Mouse (Mus musculus): ENCODE measurements around the gene Scamp4. TPM values are rescaled to one million over a fixed set of nuclear protein-coding genes. Genes with fewer than 3 reads are reported as not detected.
A peak's percentile ranks its signal among the peaks of the same experiment; 100 is the strongest.

Scamp4 gene
- polyA plus RNA-seq, 1 experiment from 2014 or later, result 41.9 TPM

DNA sequence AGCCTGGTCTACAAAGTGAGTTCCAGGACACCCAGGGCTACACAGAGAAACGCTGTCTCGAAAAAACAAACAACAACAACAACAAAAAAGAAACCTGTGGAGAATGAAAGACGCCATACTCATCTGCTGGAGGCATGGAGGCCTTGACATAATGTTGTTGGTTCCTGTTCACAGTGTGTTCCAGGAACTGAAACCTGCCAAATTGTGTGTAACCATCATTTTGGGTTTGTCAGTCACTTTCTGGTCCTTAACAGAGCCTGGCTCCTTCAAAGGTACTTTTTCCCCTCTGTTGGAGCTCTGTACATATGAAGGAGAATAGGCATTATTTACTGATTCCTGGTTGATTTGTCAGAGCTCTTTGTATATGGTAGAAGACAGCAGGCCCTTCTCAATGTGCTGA lies 9.2 kb downstream of the Scamp4 start:
- Histone ChIP-seq H3K9ac (no peak overlapping the region), H3K36me3 (replicated peaks) (peaks cover 85% of the 10 kb centered on the region), H3K4me1 (replicated peaks) (peaks cover 39% of the 10 kb centered on the region), H3K9me3 (replicated peaks) (no peaks in the 10 kb centered on the region), H3K27ac (replicated peaks) (no peak overlapping the region), H3K4me2 (no peak overlapping the region), H3K4me3 (replicated peaks) (no peak overlapping the region), H3K27me3 (no peaks in the 10 kb centered on the region)
- ATAC-seq (ENCODE audit: insufficient read depth), result no peak
- 82% methylated on average over 3 of the region's 3 CpGs for WGBS (ENCODE audit: insufficient replicate concordance)

DNA sequence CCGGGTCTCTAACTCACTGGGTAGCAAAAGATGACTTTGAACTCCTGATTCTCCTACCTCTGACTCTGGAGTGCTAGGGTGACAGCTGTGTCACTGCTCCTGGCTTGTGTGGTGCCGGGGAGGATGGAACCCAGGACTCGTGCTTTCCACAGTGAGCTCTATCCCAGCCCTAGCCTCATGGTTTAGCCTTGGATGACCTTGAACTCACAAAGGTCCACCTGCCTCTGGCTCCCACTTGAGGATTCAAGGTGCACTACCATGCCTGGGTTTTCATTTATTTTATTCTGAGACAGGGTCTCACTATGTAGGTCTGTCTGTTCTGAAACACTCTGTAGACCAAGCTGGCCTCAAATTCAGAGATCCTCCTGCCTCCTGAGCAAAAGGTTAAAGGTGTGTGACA lies 11.1 kb downstream of the Scamp4 start:
- Histone ChIP-seq H3K4me2 (no peak overlapping the region), H3K9ac (no peak overlapping the region), H3K9me3 (replicated peaks) (no peaks in the 10 kb centered on the region), H3K4me3 (replicated peaks) (no peak overlapping the region), H3K27ac (replicated peaks) (no peak overlapping the region), H3K27me3 (no peaks in the 10 kb centered on the region), H3K4me1 (replicated peaks) (peaks cover 28% of the 10 kb centered on the region), H3K36me3 (replicated peaks) (peaks cover 66% of the 10 kb centered on the region)
- WGBS (ENCODE audit: insufficient replicate concordance), result 67% methylated on average over 3 of the region's 3 CpGs
- ATAC-seq (ENCODE audit: insufficient read depth), result no peak

DNA sequence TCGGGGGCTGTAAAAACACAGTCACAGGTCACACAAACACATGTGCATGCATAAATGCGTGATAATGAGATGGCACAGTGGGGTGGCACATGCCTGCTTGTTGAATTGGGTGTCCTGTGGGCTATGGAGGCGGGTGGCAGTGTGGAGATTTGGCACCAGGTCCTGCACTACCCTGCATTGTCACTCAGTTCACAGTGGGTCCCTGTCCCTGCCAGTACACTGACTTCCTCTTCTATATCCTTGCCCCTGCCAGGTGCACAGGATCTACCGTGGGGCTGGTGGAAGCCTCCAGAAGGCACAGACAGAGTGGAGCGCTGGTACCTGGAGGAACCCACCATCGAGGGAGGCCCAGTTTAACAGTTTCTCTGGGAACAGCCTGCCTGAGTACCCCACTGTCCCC lies 11.7 kb downstream of the Scamp4 start:
- H3K27ac ChIP-seq (replicated peaks), result no peak overlapping the region
- no peaks in the 10 kb centered on the region for H3K9me3 ChIP-seq (replicated peaks)
- no peaks in the 10 kb centered on the region for H3K27me3 ChIP-seq
- 78% methylated on average over 6 of the region's 6 CpGs for WGBS (ENCODE audit: insufficient replicate concordance)
- no peak for ATAC-seq (ENCODE audit: insufficient read depth)
- no peak overlapping the region for H3K9ac ChIP-seq
- H3K4me1 ChIP-seq (replicated peaks), result peaks cover 30% of the 10 kb centered on the region
- no peak overlapping the region for H3K4me3 ChIP-seq (replicated peaks)
- no peak overlapping the region for H3K4me2 ChIP-seq
- peaks cover 60% of the 10 kb centered on the region for H3K36me3 ChIP-seq (replicated peaks)

GRCm38 (mm10) chr10:80618181-80618580 lies 15.5 kb downstream of the Scamp4 start:
- no peak overlapping the region for H3K4me3 ChIP-seq (replicated peaks)
- H3K27me3 ChIP-seq, result no peaks in the 10 kb centered on the region
- H3K36me3 ChIP-seq (replicated peaks), result peaks cover 28% of the 10 kb centered on the region
- 36% methylated on average over 9 of the region's 9 CpGs for WGBS (ENCODE audit: insufficient replicate concordance)
- ATAC-seq (ENCODE audit: insufficient read depth), result no peak
- H3K4me2 ChIP-seq, result no peak overlapping the region
- no peak overlapping the region for H3K27ac ChIP-seq (replicated peaks)
- no peak overlapping the region for H3K9ac ChIP-seq
- H3K9me3 ChIP-seq (replicated peaks), result no peaks in the 10 kb centered on the region
- H3K4me1 ChIP-seq (replicated peaks), result peaks cover 41% of the 10 kb centered on the region

GRCm38 (mm10) chr10:80619465-80620244 lies 17.0 kb downstream of the Scamp4 start:
- ATAC-seq (ENCODE audit: insufficient read depth), result no peak

DNA sequence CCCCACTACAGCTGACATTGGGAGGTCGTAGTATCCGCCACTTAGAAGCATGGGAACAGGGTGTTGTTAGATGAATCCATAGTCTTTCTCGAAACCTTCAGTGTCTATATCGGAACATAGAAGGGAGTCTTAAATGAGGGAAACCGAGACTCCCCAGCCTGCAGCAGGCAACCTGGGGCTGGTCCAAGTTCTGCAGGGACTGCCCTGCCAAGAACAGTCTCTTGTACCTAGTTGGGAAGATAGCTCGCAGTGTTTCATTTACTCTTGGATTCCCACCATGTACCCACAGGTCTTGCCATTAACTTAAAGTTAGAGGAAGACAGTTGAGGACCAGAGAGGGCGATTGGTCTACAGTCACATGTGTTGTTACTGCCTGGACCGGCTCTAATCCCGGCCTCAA lies 17.7 kb downstream of the Scamp4 start:
- ATAC-seq (ENCODE audit: insufficient read depth), result no peak
- peak overlapping the region; percentile 99 for H3K27ac ChIP-seq (replicated peaks)
- H3K36me3 ChIP-seq (replicated peaks), result peaks cover 6% of the 10 kb centered on the region; the same call in 1 of the 2 replicates
- peaks cover 63% of the 10 kb centered on the region for H3K4me1 ChIP-seq (replicated peaks)
- no peak overlapping the region for H3K4me2 ChIP-seq
- H3K9me3 ChIP-seq (replicated peaks), result no peaks in the 10 kb centered on the region
- H3K27me3 ChIP-seq, result no peaks in the 10 kb centered on the region
- H3K9ac ChIP-seq, result no peak overlapping the region
- no peak overlapping the region for H3K4me3 ChIP-seq (replicated peaks)
- WGBS (ENCODE audit: insufficient replicate concordance), result 80% methylated on average over 9 of the region's 9 CpGs

More at GRCm38 (mm10) chr10:80619465-80620244, 17.0 kb downstream of the Scamp4 start:
- H3K9ac ChIP-seq, result no peak overlapping the region
- 62% methylated on average over 8 of the region's 8 CpGs for WGBS (ENCODE audit: insufficient replicate concordance)
- no peak overlapping the region for H3K4me3 ChIP-seq (replicated peaks)
- no peaks in the 10 kb centered on the region for H3K27me3 ChIP-seq
- H3K4me1 ChIP-seq (replicated peaks), result peaks cover 56% of the 10 kb centered on the region
- H3K4me2 ChIP-seq, result no peak overlapping the region
- H3K36me3 ChIP-seq (replicated peaks), result peaks cover 13% of the 10 kb centered on the region
- H3K27ac ChIP-seq (replicated peaks), result peak overlapping the region; percentile 99; the same call in 1 of the 2 replicates
- no peaks in the 10 kb centered on the region for H3K9me3 ChIP-seq (replicated peaks)

DNA sequence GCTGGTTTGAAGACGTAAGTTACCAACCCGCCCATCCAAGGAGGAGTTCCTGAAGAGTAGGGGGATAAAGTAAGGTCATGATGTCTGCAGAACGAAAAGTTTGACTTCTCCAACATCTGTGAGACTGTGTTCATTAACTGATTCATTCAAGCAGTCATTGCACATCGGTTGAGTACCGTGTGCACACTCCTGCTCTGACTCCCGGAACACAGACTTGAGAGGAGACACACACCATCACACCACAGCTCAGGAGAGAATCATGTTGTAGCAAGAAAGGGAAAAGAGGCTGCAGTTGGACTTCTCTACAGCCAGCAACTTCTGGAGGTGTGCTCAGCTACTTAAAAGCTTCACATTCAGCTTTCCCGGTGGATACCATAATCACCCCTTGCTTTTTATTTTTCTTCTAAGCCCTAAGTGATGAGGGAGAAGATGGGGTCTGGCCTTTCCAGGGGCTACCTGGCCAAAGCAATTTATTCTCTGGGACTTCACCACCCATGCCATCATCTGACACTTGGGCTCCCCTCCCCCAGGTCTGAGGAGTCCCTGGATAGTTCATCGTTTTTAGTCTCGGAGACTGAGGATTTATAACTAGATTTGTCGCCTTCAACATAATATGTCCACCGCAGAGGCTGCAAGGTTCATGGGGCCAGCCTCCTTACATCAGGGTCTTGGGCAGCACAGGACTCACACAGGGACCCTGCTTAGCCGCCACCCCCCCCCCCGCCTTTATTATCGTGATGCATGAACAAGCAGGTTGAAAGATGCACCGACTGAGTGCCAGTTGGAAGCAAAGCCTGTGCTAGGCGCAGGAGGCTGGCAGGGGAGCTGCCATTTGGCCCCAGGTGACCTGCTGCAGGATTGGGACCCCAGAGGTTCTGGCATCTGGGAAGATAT lies 18.4 kb downstream of the Scamp4 start:
- H3K4me1 ChIP-seq (replicated peaks), result peaks cover 67% of the 10 kb centered on the region
- H3K9me3 ChIP-seq (replicated peaks), result no peaks in the 10 kb centered on the region

DNA sequence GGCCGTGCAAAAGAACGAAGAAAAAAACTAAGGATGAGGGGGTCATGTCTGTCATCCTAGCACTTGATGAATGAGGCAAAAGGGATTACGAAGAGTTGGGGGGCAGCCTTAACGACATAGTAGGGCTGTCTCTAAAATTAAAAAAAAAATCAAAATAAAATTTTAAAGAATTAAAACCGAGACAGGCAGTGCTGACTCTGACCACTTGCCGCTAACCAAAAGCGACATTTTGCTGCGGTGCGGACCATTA lies 18.9 kb downstream of the Scamp4 start:
- ATAC-seq (ENCODE audit: insufficient read depth), result no peak
- no peaks in the 10 kb centered on the region for H3K36me3 ChIP-seq (replicated peaks)
- H3K9me3 ChIP-seq (replicated peaks), result no peaks in the 10 kb centered on the region
- H3K4me1 ChIP-seq (replicated peaks), result peaks cover 73% of the 10 kb centered on the region
- H3K27me3 ChIP-seq, result no peaks in the 10 kb centered on the region
- H3K4me3 ChIP-seq (replicated peaks), result peak overlapping the region; percentile 89
- WGBS (ENCODE audit: insufficient replicate concordance), result 1% methylated on average over 9 of the region's 9 CpGs
- peak overlapping the region; percentile 41 for H3K9ac ChIP-seq
- peak overlapping the region; percentile 99 for H3K27ac ChIP-seq (replicated peaks)
- peak overlapping the region; percentile 97 for H3K4me2 ChIP-seq

More for the DNA sequence above, 18.4 kb downstream of the Scamp4 start:
- ATAC-seq (ENCODE audit: insufficient read depth), result no peak
- 59% methylated on average over 16 of the region's 16 CpGs for WGBS (ENCODE audit: insufficient replicate concordance)
- peak overlapping the region; percentile 89 for H3K4me3 ChIP-seq (replicated peaks)
- peak overlapping the region; percentile 99 for H3K27ac ChIP-seq (replicated peaks)
- H3K27me3 ChIP-seq, result no peaks in the 10 kb centered on the region
- H3K36me3 ChIP-seq (replicated peaks), result no peaks in the 10 kb centered on the region
- H3K9ac ChIP-seq, result peak overlapping the region; percentile 41
- peak overlapping the region; percentile 97 for H3K4me2 ChIP-seq

DNA sequence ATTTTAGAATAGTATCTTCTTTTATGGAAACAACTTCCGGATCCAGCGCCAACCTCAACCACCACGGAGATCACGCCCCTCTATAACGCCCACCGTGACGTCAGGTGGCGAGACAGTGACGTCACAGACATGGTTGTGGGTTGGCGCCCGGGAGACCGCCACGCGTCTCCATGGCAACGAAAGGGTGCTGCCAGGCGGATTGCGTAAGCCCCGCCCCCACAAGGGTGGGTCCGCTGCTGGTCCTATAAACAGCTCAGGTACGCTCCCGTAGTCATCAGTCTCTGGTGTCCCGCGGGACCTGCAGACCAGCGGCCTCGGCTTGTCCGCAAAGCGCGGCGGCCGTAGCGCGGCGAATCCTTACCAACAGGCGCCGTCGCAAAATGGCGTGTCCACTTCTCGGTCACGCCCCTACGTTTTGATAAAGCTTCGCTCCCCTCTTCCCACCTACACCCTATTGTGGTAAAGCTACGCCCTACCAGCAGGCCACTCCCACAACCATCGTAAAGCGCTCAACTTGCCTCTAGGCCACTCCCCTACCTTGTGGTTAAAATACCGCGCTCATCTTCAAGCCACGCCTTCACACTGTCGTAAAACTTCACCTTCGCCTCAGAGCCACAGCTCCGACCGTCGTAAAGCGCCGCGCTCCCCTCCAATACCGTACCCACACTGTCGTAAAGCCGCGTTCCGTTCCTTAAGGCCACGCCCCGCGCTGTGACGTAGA lies 19.4 kb downstream of the Scamp4 start:
- Histone ChIP-seq H3K27ac (replicated peaks) (peak overlapping the region; percentile 99), H3K9ac (peak overlapping the region; percentile 41), H3K4me2 (peak overlapping the region; percentile 97), H3K36me3 (replicated peaks) (no peaks in the 10 kb centered on the region), H3K4me3 (replicated peaks) (peak overlapping the region; percentile 89), H3K9me3 (replicated peaks) (no peaks in the 10 kb centered on the region), H3K4me1 (replicated peaks) (peaks cover 71% of the 10 kb centered on the region), H3K27me3 (no peaks in the 10 kb centered on the region)
- WGBS (ENCODE audit: insufficient replicate concordance), result under 1% methylated on average over 64 of the region's 64 CpGs
- peak; percentile 90 for ATAC-seq (ENCODE audit: insufficient read depth)

DNA sequence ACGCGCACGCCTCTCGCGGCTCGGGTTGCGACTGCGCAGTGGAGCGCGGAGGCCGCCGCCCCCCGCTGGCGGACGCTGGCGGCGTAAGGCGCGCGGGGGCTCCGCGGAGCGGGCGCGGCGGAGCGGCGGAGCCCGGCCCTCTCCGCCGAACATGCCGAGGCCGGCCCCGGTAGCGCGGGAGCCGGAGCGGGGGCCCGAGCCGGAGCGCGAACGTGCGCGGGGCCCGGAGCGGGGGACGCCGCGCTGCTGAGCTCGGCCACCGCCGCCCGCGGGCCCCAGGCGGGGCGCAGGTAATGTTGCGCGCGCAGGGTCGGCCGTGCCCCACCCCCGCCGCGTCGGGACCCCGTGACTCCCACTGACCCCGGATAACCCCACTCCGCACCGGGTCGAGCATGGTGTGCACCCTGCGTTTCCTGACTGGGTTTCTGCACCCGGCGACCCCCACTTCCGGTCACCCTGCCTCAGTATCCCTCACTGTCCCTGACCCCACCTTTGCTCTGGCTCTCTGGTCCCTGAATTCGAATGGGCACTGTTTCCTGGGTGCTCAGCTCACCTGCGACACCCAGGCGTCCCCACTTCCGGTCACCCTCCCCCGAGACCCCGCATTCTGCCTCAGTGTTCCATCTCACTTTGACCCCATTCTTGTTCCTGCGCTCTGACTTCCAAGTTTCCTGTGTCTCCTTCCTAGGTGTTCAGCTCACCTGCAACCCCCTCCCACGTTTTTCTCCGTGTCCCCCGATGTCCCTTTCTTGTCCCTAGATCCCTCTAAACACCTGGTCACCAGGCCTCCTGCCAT lies 20.2 kb downstream of the Scamp4 start, which contains the start of gene Csnk1g2:
Gene Csnk1g2 (plus strand): TSS at position 178 of the 796 bp plus-strand sequence.
- Histone ChIP-seq H3K4me3 (replicated peaks) (peak within 1 kb of the TSS; percentile 89), H3K9ac (peak within 1 kb of the TSS; percentile 88), H3K4me1 (replicated peaks) (peaks cover 73% of the 10 kb centered on the region), H3K27ac (replicated peaks) (peak within 1 kb of the TSS; percentile 99), H3K27me3 (no peaks in the 10 kb centered on the region), H3K9me3 (replicated peaks) (no peaks in the 10 kb centered on the region), H3K36me3 (replicated peaks) (no peaks in the 10 kb centered on the region), H3K4me2 (peak within 1 kb of the TSS; percentile 97)
- peak; percentile 3 for ATAC-seq (ENCODE audit: insufficient read depth)
- under 1% methylated on average over 85 of the region's 85 CpGs for WGBS (ENCODE audit: insufficient replicate concordance)

Data from liver, embryonic 15.5 days (tissue).